Mouse (Mus musculus) cerebellum, postnatal 10 days (tissue): Measurements from ENCODE around the gene Eid1.

Experiments
- DNase-seq, 2 experiments: peaks; one replicate each; pipeline ENCODE4 v3.0.0; 2021; ENCODE audit warnings: mixed read lengths in 2 of 2

The Eid1 gene

GRCm38 (mm10) chr2:125670846-125671245, 2.0 kb upstream of the Eid1 start:
- DNase-seq, result peak in 1 of 2 experiments; percentile 25

GRCm38 (mm10) chr2:125672568-125672956, 333 bp upstream of the Eid1 start:
- DNase-seq, result no peak

GRCm38 (mm10) chr2:125681811-125682210, 8.9 kb downstream of the Eid1 start:
- DNase-seq, result no peak

DNA sequence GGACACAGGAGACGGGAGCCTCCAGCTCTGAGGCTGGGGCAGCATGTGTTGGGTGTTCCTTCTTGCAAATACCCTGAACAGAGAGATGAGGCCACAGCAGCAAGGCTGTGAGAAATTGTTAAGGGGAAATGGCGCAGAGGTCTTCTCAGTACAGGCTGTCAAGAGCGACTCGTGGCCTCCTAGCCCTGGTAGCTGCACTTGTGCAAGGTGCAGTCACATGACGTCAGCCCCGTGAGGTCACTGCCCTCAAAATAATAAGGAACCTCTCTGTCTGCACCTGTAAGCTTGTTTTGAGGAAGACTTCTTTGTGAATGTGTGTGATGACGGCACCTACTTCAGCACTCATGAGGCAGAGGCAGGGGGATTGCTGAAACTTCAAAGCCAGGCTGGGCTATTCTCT, 11.0 kb downstream of the Eid1 start:
- DNase-seq, result no peak

DNA sequence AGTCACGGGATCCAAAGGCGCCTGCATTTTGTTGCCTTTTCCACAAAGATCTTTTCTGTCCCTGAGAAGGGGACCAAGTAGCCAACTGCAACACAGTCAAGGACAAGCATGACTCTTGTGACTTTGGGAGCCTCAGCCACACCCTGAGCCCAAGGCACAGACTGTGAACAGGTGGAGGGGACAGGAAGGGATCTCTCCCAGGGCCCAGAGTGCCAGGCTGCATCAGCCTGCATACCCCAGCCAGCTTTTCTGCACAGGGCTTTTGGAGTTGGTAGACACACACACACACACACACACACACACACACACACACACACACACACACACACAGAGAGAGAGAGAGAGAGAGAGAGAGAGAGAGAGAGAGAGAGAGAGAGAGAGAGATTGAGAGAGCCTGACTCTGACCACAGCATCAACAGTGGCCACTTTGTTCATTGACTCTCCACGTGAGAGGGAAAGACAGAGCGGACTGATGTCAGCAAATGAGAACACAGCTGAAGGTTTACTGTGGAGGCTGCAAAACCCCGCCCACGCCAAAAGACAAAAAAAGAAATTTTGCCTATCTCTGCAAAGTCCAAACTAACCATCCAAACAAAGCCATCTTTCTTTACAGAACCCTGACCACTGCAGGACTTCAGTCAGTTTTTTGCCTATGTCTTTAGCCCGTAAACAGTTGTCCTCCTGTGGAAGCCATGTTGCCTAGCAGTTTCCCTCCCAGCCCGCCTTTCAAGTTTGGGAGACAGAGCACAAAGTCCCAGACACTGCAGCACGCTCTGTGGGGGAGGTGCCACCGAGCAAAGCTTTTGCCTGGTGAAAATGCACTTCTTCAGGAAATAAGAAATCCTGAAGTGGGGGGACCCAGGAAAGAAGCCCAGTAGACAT, 11.9 kb downstream of the Eid1 start:
- no peak for DNase-seq

DNA sequence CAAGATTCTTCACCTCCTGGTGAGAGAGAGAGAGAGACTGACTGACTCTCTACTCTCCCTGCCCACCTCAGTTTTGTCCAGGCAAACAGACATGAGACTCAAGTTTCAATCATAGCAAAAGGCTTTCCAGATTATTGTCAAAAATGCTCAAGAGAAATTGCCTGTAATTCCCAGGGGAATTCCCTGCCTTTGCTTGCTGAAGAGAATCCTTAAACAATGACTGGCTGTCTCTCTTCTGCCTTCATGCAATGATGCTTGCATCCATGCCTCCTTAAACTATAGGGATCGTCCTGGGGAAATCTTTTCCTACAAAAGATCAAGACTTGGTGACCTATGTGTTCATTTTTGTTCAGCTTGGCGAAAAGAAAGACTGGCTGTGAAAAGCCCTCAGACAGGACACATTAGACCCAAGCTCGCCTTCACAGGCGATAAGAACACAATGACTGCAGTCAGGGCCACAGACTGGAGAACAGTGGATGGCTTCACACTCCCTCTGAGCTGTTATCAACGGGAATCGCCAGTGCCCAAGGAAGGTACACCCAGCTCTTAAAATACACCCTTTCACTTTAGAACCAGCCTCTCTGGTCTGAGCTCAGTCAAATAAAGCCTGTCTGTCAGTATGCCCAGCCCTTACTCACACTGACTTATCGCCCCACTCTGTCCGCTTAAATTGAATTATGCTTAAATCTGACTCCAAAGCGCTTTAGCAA, 12.7 kb downstream of the Eid1 start:
- no peak for DNase-seq

- DNase-seq, result no peak
Measured at GRCm38 (mm10) chr2:125692010-125692409, 19.1 kb downstream of the Eid1 start.

DNA sequence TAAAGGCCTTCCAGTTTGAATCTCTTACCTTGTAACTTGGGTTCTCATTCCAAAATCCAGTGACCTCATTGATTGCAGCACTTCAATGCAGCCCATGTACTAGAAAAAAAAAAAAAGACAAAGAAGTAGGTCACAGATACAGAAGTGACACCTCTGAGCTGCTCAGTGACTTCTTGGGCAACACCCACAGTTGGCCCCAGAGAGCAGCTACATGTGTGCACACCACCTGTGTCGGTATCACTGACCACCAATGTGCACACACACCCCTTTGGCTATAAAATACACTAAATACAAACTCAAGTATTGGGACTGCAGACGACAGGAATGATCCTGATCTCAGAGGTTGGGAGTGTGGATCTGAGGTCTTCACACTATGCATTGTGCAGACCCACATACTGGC, 21.9 kb downstream of the Eid1 start:
- no peak for DNase-seq

DNA sequence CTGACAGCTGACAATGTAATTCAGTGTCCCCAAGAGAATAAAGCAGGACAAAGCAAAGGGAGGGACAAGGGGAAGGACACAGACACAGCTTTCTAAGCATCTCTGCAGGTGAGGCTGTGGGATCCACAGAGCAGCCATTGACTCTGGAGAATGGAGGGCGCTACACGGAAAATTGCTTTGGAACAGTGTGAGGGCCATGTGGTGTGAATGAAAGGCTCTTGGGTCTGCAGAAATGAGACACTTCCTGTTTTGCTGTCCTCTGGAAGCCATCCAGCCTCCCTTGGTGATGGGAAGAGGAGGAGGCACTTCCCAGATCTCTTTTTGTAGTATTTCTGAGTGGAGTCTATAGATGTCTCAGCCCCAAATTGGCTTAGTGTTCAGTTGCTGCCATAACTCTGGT, 23.3 kb downstream of the Eid1 start:
- DNase-seq, result peak; percentile 40 to 43

- DNase-seq, result no peak
Measured at GRCm38 (mm10) chr2:125701606-125702005, 28.7 kb downstream of the Eid1 start.

DNA sequence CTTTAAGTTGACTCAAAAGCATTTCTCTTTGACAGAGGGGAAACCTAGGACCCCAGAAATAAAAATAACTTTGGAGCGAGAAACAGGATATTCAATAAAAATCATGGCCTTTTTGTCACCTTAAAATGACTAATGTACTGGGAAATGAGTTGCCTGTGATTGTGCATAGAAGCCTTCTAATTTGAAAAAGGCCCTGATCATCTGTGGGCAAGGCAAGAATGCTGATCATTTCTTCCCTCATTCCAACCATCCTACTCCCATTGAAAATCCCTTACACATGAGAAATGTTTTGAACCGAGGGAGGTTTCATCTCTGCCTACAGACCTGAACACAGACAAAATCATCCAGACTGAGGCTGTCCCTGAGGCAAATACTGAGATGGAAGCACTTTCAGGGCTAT, 30.0 kb downstream of the Eid1 start:
- no peak for DNase-seq

- no peak for DNase-seq
Measured at GRCm38 (mm10) chr2:125704907-125705631, 32.2 kb downstream of the Eid1 start.

- peak; percentile 35 for DNase-seq
Measured at GRCm38 (mm10) chr2:125706510-125706921, 33.6 kb downstream of the Eid1 start.

DNA sequence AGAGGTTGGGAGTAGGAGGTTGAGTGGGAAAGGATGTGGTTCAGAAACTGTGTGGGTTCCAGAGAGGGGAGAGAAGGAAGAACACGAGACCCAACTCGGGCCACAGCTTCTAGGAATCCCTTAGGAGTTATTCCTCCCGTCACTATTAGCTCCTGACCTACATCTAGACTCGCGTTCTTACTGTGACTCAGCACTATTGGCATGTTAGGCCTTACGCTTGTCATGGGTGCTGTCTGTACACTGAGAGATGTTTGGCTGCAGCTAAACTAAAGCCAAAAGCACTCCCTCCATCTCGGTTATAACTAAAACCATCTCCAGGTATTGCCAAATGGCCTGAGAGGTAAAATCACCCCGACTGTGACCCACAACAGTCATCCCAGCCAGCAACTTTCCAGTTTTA, 43.7 kb downstream of the Eid1 start:
- no peak for DNase-seq

DNA sequence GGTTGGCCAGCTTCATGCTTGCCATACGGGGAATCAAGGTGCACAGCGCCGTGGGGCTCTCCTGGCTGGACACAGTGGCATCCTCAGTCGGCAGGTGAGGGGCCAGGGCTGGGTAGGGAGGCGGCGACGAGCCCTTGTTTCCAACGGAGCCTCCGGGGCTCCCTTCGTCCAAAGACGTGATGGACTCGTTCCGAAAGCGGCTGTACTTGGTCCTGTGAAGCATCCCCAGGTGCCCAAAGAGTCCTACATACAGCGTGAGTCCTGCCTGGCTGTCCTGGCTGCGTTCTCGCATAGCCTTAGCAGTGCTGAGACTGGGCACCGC, 50.2 kb downstream of the Eid1 start:
- peak in 1 of 2 experiments; percentile 52 for DNase-seq

DNA sequence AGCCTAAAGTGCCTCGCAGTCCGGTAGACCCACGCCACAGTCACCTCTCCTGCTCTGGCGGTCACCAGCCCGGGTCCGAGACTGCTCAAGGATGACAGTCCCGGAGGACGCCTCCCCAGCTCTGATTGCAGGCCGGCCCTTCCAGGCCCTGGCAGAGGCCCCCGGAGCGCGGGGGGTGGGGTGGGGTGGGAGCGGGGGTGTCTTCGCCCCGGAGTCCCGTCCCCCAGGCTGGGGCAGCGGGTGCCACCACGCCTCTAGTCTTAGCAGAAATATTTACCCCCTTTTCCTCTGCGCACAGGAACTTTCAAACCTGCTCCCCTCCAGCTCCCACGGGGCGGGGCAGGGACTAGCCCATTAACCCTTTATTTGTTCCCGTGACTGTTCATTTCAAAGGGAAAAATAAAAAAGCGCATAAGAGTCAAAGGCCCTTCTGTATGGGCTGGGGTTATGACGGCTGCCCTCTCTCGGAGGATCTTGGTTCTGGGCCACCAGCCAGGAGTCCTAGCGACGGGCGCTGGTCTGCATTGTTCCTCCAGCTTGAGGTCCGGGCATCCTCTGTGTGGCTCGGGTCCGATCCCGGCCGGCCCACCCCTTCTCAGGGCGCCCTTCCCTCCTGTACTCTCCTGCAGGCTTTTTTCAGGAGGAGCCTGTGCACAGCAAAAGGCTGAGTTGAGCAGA, 50.7 kb downstream of the Eid1 start:
- peak; percentile 89 to 90 for DNase-seq

GRCm38 (mm10) chr2:125724086-125724430, 51.2 kb downstream of the Eid1 start, which contains the start of gene Shc4:
Shc4 (minus strand) TSS chr2:125724148.
- peak; percentile 81 to 84 for DNase-seq
